Mouse (Mus musculus): ENCODE measurements around the gene Myo16. TPM values are rescaled to one million over a fixed set of nuclear protein-coding genes. Genes with fewer than 3 reads are reported as not detected.

Gene Myo16
- polyA plus RNA-seq, 1 experiment from 2014 or later = 0.35 TPM

GRCm38 (mm10) chr8:10415288-10415687, 261.6 kb downstream of the Myo16 start:
- no peaks in the 10 kb centered on the region for H3K4me1 ChIP-seq (replicated peaks)
- H3K27me3 ChIP-seq = no peaks in the 10 kb centered on the region
- H3K9ac ChIP-seq = no peak overlapping the region
- no peak overlapping the region for H3K27ac ChIP-seq
- no peaks in the 10 kb centered on the region for H3K9me3 ChIP-seq (replicated peaks)
- H3K4me2 ChIP-seq = no peak overlapping the region
- no peak overlapping the region for H3K4me3 ChIP-seq
- WGBS = 37% methylated on average over 7 of the region's 7 CpGs
- ATAC-seq (replicated peaks; ENCODE audit: insufficient number of reproducible peaks, insufficient read depth, low FRiP score, low read depth) = no peak
- H3K36me3 ChIP-seq = no peaks in the 10 kb centered on the region

- Histone ChIP-seq H3K27me3 (no peaks in the 10 kb centered on the region), H3K9ac (no peak overlapping the region), H3K4me3 (no peak overlapping the region), H3K4me1 (replicated peaks) (no peaks in the 10 kb centered on the region), H3K9me3 (replicated peaks) (no peaks in the 10 kb centered on the region), H3K4me2 (no peak overlapping the region), H3K27ac (no peak overlapping the region), H3K36me3 (no peaks in the 10 kb centered on the region)
- no peak for ATAC-seq (replicated peaks; ENCODE audit: insufficient number of reproducible peaks, insufficient read depth, low FRiP score, low read depth)
- 76% methylated on average over 9 of the region's 9 CpGs for WGBS
These were observed 262.2 kb downstream of the Myo16 start for GRCm38 (mm10) chr8:10415885-10416284.

- no peak overlapping the region for H3K4me3 ChIP-seq
- H3K4me2 ChIP-seq = no peak overlapping the region
- no peaks in the 10 kb centered on the region for H3K36me3 ChIP-seq
- H3K9ac ChIP-seq = no peak overlapping the region
- H3K27me3 ChIP-seq = no peaks in the 10 kb centered on the region
- H3K9me3 ChIP-seq (replicated peaks) = no peaks in the 10 kb centered on the region
- ATAC-seq (replicated peaks; ENCODE audit: insufficient number of reproducible peaks, insufficient read depth, low FRiP score, low read depth) = no peak
- 75% methylated on average over 12 of the region's 12 CpGs for WGBS
- H3K27ac ChIP-seq = no peak overlapping the region
- no peaks in the 10 kb centered on the region for H3K4me1 ChIP-seq (replicated peaks)
These were observed 263.1 kb downstream of the Myo16 start for GRCm38 (mm10) chr8:10416806-10417205.

- 84% methylated on average over 6 of the region's 6 CpGs for whole genome bisulfite sequencing
- Histone ChIP-seq H3K36me3 (no peaks in the 10 kb centered on the region), H3K27ac (no peak overlapping the region), H3K4me3 (no peak overlapping the region), H3K9ac (no peak overlapping the region), H3K4me1 (replicated peaks) (no peaks in the 10 kb centered on the region), H3K9me3 (replicated peaks) (no peaks in the 10 kb centered on the region), H3K4me2 (no peak overlapping the region), H3K27me3 (no peaks in the 10 kb centered on the region)
- ATAC-seq (replicated peaks; ENCODE audit: insufficient number of reproducible peaks, insufficient read depth, low FRiP score, low read depth) = no peak
These were observed 263.6 kb downstream of the Myo16 start for GRCm38 (mm10) chr8:10417281-10417680.

GRCm38 (mm10) chr8:10418013-10418412, 264.3 kb downstream of the Myo16 start:
- H3K9me3 ChIP-seq (replicated peaks) = no peaks in the 10 kb centered on the region
- ATAC-seq (replicated peaks; ENCODE audit: insufficient number of reproducible peaks, insufficient read depth, low FRiP score, low read depth) = no peak
- H3K4me3 ChIP-seq = no peak overlapping the region
- no peak overlapping the region for H3K27ac ChIP-seq
- H3K4me2 ChIP-seq = no peak overlapping the region
- H3K36me3 ChIP-seq = no peaks in the 10 kb centered on the region
- H3K27me3 ChIP-seq = no peaks in the 10 kb centered on the region
- H3K9ac ChIP-seq = no peak overlapping the region
- WGBS = 90% methylated on average over 8 of the region's 8 CpGs
- H3K4me1 ChIP-seq (replicated peaks) = no peaks in the 10 kb centered on the region

GRCm38 (mm10) chr8:10418971-10419370, 265.3 kb downstream of the Myo16 start:
- no peak overlapping the region for H3K9ac ChIP-seq
- H3K9me3 ChIP-seq (replicated peaks) = no peaks in the 10 kb centered on the region
- H3K4me3 ChIP-seq = no peak overlapping the region
- no peak for ATAC-seq (replicated peaks; ENCODE audit: insufficient number of reproducible peaks, insufficient read depth, low FRiP score, low read depth)
- H3K36me3 ChIP-seq = no peaks in the 10 kb centered on the region
- 71% methylated on average over 7 of the region's 7 CpGs for WGBS
- no peak overlapping the region for H3K27ac ChIP-seq
- no peaks in the 10 kb centered on the region for H3K4me1 ChIP-seq (replicated peaks)
- no peak overlapping the region for H3K4me2 ChIP-seq
- H3K27me3 ChIP-seq = no peaks in the 10 kb centered on the region

GRCm38 (mm10) chr8:10419726-10420125, 266.0 kb downstream of the Myo16 start:
- Histone ChIP-seq H3K27me3 (no peaks in the 10 kb centered on the region), H3K27ac (no peak overlapping the region), H3K36me3 (no peaks in the 10 kb centered on the region), H3K4me2 (no peak overlapping the region), H3K4me1 (replicated peaks) (no peaks in the 10 kb centered on the region), H3K4me3 (no peak overlapping the region), H3K9ac (no peak overlapping the region), H3K9me3 (replicated peaks) (no peaks in the 10 kb centered on the region)
- no peak for ATAC-seq (replicated peaks; ENCODE audit: insufficient number of reproducible peaks, insufficient read depth, low FRiP score, low read depth)
- 68% methylated on average over 4 of the region's 4 CpGs for WGBS

- no peak for ATAC-seq (replicated peaks; ENCODE audit: insufficient number of reproducible peaks, insufficient read depth, low FRiP score, low read depth)
- WGBS = 67% methylated on average over 6 of the region's 6 CpGs
These were observed 266.8 kb downstream of the Myo16 start for GRCm38 (mm10) chr8:10420551-10420950.

GRCm38 (mm10) chr8:10421516-10422090, 267.9 kb downstream of the Myo16 start:
- Histone ChIP-seq H3K9ac (no peak overlapping the region), H3K27ac (no peak overlapping the region), H3K4me2 (no peak overlapping the region), H3K27me3 (no peaks in the 10 kb centered on the region), H3K36me3 (no peaks in the 10 kb centered on the region), H3K4me3 (no peak overlapping the region), H3K4me1 (replicated peaks) (no peaks in the 10 kb centered on the region), H3K9me3 (replicated peaks) (no peaks in the 10 kb centered on the region)
- WGBS = 88% methylated on average over 9 of the region's 9 CpGs
- ATAC-seq (replicated peaks; ENCODE audit: insufficient number of reproducible peaks, insufficient read depth, low FRiP score, low read depth) = no peak; the same call in 1 of the 2 replicates

More at GRCm38 (mm10) chr8:10420551-10420950, 266.8 kb downstream of the Myo16 start:
- H3K9ac ChIP-seq = no peak overlapping the region
- no peak overlapping the region for H3K4me2 ChIP-seq
- no peak overlapping the region for H3K27ac ChIP-seq
- H3K4me1 ChIP-seq (replicated peaks) = no peaks in the 10 kb centered on the region
- no peaks in the 10 kb centered on the region for H3K9me3 ChIP-seq (replicated peaks)
- H3K27me3 ChIP-seq = no peaks in the 10 kb centered on the region
- no peaks in the 10 kb centered on the region for H3K36me3 ChIP-seq
- H3K4me3 ChIP-seq = no peak overlapping the region

- 87% methylated on average over 8 of the region's 8 CpGs for WGBS
These were observed 281.8 kb downstream of the Myo16 start for GRCm38 (mm10) chr8:10435492-10435891.

GRCm38 (mm10) chr8:10438772-10439171, 285.1 kb downstream of the Myo16 start:
- Histone ChIP-seq H3K9ac (no peak overlapping the region), H3K27ac (no peak overlapping the region), H3K4me1 (replicated peaks) (no peaks in the 10 kb centered on the region; the same call in 1 of the 2 replicates), H3K36me3 (no peaks in the 10 kb centered on the region), H3K9me3 (replicated peaks) (no peaks in the 10 kb centered on the region), H3K4me2 (no peak overlapping the region), H3K27me3 (no peaks in the 10 kb centered on the region), H3K4me3 (no peak overlapping the region)
- WGBS = 14% methylated on average over 11 of the region's 11 CpGs
- ATAC-seq (replicated peaks; ENCODE audit: insufficient number of reproducible peaks, insufficient read depth, low FRiP score, low read depth) = peak; percentile 53; the same call in 1 of the 2 replicates

More at GRCm38 (mm10) chr8:10435492-10435891, 281.8 kb downstream of the Myo16 start:
- H3K27ac ChIP-seq = no peak overlapping the region
- no peak overlapping the region for H3K4me2 ChIP-seq
- H3K36me3 ChIP-seq = no peaks in the 10 kb centered on the region
- no peaks in the 10 kb centered on the region for H3K9me3 ChIP-seq (replicated peaks)
- H3K27me3 ChIP-seq = no peaks in the 10 kb centered on the region
- no peaks in the 10 kb centered on the region; the same call in 1 of the 2 replicates for H3K4me1 ChIP-seq (replicated peaks)
- H3K4me3 ChIP-seq = no peak overlapping the region
- no peak for ATAC-seq (replicated peaks; ENCODE audit: insufficient number of reproducible peaks, insufficient read depth, low FRiP score, low read depth)
- no peak overlapping the region for H3K9ac ChIP-seq

Measured in heart, embryonic 15.5 days (tissue).